Mouse (Mus musculus) heart, embryonic 16.5 days (tissue): Measurements from ENCODE around the gene Nfam1. TPM values are rescaled to one million over a fixed set of nuclear protein-coding genes. Genes with fewer than 3 reads are reported as not detected.

Experiments used
- ATAC-seq: fragments of 200-750 bp; cut with Nextera tagmentation; replicated peaks from 2 replicates; pipeline ENCODE4 v1.8.0; 2017; ENCODE audit warnings: moderate number of reproducible peaks; ENCODE audit not compliant: insufficient read depth, low FRiP score; ENCODE audit errors: extremely low read depth
- H3K27ac ChIP-seq: fragments of 300-500 bp; sonication (generic); 2 replicates; pipeline ENCODE4 v1.5.1; 2014; ENCODE audit warnings: mild to moderate bottlenecking, low read length, control low read depth, moderate library complexity
- H3K27me3 ChIP-seq: fragments of 300-500 bp; sonication (generic); 2 replicates; pipeline ENCODE4 v1.6.1; 2014; ENCODE audit warnings: low read length, mixed read lengths; ENCODE audit not compliant: control insufficient read depth, insufficient read depth
- H3K36me3 ChIP-seq: fragments of 300-500 bp; sonication (generic); 2 replicates; pipeline ENCODE4 v1.6.1; 2014; ENCODE audit not compliant: control insufficient read depth, insufficient read depth
- H3K4me1 ChIP-seq: fragments of 300-500 bp; sonication (generic); 2 replicates; pipeline ENCODE4 v1.6.1; 2014; ENCODE audit warnings: low read length, mixed read lengths; ENCODE audit not compliant: control insufficient read depth, insufficient read depth
- H3K4me2 ChIP-seq: fragments of 300-500 bp; sonication (generic); 2 replicates; pipeline ENCODE4 v1.6.1; 2014; ENCODE audit warnings: low read depth, mild to moderate bottlenecking, control low read depth, low read length
- H3K4me3 ChIP-seq: fragments of 300-500 bp; sonication (generic); 2 replicates; pipeline ENCODE4 v1.5.1; 2014; ENCODE audit warnings: mild to moderate bottlenecking, control low read depth, low read length
- H3K9ac ChIP-seq: fragments of 300-500 bp; sonication (generic); 2 replicates; pipeline ENCODE4 v1.6.1; 2014; ENCODE audit warnings: low read length, control low read depth
- H3K9me3 ChIP-seq: fragments of 300-500 bp; sonication (generic); replicated peaks from 2 replicates; pipeline ENCODE4 v1.6.1; 2016; ENCODE audit warnings: low read length; ENCODE audit not compliant: control insufficient read depth
- WGBS: fragments of 180-500 bp; shearing (Covaris S2); extraction: QIAGEN DNeasy Blood & Tissue Kit; methylation state at CpG from one replicate; pipeline ENCODE4 v1.1.7; 2014; 5-methylcytosine and 5-hydroxymethylcytosine counted together
- polyA plus RNA-seq: library from polyadenylated mRNA; unstranded; fragments of >200 nt; fragmentation: Nextera tagmentation; extraction: Ambion mirVana; gene quantifications from 2 replicates; pipeline ENCODE4 v1.2.1, GENCODE M21; 2015

Gene Nfam1
- polyA plus RNA-seq, 1 experiment from 2014 or later = 3.2 TPM

DNA sequence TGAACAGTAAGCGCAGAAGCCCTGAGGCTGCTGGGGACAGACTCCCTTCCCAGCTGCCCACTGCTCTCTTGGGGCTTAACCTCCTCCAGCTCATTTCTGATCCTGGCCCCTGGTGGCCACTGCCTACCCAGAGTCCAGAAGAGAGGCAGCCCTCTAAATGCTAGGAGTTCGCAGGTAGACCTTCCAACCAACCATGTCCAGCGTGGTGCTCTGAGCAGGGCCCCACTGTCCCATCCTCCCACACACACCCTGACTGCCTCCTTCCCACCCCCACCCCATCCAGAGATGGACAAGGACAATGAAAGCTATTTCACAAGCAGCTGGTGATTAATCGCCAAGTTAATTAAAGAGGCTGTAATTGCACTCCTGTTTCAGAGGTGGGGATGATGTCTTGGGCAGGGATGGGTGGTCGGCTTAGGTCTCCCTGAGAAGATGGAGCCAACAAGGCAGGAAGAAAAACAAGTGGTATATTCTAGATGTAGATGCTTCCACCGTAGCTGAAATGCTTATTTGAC, 43.9 kb downstream of the Nfam1 start:
- Histone ChIP-seq H3K4me3 (no peak overlapping the region), H3K36me3 (no peaks in the 10 kb centered on the region), H3K4me1 (peaks cover 12% of the 10 kb centered on the region), H3K9me3 (no peaks in the 10 kb centered on the region), H3K27me3 (peaks cover 14% of the 10 kb centered on the region), H3K9ac (no peak overlapping the region), H3K27ac (no peak overlapping the region), H3K4me2 (no peak overlapping the region)
- ATAC-seq = no peak
- 81% methylated on average over 6 of the region's 6 CpGs for WGBS

DNA sequence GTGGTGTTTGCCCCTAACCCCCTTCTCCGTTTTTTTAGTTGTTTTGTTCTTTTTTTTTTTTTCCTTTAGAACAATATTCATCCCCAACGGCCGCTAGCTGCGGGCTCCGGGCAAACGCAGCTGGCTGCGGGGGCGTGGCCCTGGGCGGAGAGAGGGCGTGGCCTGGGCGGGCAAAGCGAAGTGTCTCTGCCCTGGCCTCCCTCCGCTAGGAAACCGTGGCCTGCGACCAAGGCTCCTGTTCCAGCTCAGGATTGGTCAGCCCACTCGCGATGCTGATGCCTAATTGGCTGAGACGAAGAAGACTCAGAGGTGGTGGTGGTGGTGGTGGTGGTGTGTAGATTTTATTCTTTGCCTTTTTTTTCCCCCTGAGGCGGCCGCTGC, 45.4 kb downstream of the Nfam1 start, which contains the start of gene Tcf20:
Gene Tcf20 (minus strand): TSS at position 141 of the 381 bp plus-strand sequence.
- 0% methylated on average over 20 of the region's 20 CpGs for WGBS
- ATAC-seq = peak; percentile 93
- H3K4me3 ChIP-seq = peak within 1 kb of the TSS; percentile 53
- no peaks in the 10 kb centered on the region for H3K36me3 ChIP-seq
- H3K9me3 ChIP-seq = no peaks in the 10 kb centered on the region
- peaks cover 19% of the 10 kb centered on the region for H3K4me1 ChIP-seq
- peak within 1 kb of the TSS; percentile 87 for H3K4me2 ChIP-seq
- H3K27me3 ChIP-seq = peaks cover 11% of the 10 kb centered on the region
- H3K27ac ChIP-seq = peak within 1 kb of the TSS; percentile 80
- peak within 1 kb of the TSS; percentile 59 for H3K9ac ChIP-seq

DNA sequence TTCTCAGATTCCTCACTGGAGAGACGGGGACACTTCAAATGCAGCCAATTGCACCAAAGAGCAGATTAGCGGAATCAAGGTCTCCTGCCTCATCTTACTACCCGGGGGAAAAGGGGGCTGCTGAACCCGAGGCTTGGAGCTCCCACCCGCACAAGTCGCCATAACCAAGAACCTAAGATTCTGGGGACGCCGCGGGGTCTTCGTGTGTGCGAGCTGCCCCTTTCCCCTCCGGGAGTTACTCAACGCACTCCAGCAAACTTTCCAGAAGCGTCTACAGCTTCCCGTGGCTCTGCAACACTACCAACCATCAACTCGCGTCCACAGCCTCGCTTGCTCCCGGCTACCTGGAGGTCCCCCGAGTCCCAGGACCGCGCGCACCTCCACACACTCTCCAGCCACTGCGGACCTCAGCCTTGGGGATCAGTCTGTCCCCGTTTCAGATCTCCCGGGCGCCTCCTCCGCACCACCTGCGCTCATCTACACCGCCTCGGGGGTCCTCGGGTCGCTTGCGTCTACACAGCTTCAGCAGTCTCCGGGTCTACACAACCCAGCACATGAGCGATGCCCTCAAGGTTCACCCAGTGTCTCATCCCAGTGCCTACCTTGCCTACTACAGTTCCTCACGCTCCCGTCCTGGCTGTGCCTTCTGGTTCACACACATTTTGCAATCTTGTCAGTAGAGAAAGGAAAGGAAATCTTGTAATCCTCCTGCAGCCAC, 45.9 kb downstream of the Nfam1 start:
- peaks cover 19% of the 10 kb centered on the region for H3K4me1 ChIP-seq
- WGBS = 1% methylated on average over 38 of the region's 38 CpGs
- no peaks in the 10 kb centered on the region for H3K36me3 ChIP-seq
- H3K4me3 ChIP-seq = peak overlapping the region; percentile 53
- 0 out of 2 replicates have a peak, but pooled peaks have one; percentile 8 for ATAC-seq
- no peak overlapping the region for H3K27ac ChIP-seq
- no peaks in the 10 kb centered on the region for H3K9me3 ChIP-seq
- peak overlapping the region; percentile 59 for H3K9ac ChIP-seq
- H3K27me3 ChIP-seq = peaks cover 11% of the 10 kb centered on the region
- H3K4me2 ChIP-seq = peak overlapping the region; percentile 87

GRCm38 (mm10) chr15:82984574-82984973, 48.5 kb downstream of the Nfam1 start:
- Histone ChIP-seq H3K4me3 (no peak overlapping the region), H3K36me3 (no peaks in the 10 kb centered on the region), H3K4me2 (no peak overlapping the region), H3K27ac (no peak overlapping the region), H3K9ac (no peak overlapping the region), H3K4me1 (peaks cover 22% of the 10 kb centered on the region), H3K27me3 (peaks cover 19% of the 10 kb centered on the region), H3K9me3 (no peaks in the 10 kb centered on the region)
- ATAC-seq = no peak
- 76% methylated on average over 7 of the region's 7 CpGs for WGBS

DNA sequence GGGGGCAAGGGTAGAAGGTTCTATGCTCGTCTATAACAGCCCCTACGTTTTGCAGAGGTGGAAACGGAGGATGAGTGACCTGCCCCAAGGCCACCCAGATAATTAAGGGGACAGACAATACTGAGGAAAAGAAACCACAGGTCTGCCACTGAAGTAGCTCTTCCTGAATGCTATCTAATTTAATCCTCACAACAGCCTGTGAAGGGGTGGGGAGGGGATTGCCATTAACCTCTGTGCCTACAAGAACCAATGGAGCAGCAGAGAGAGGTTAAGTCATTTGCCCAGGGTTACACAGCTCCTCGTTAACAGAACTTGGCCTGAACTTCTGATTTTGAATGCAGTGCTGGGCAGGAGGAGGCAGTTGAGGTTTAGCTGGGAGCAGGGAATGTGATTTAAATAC, 49.0 kb downstream of the Nfam1 start:
- ATAC-seq = no peak
- peaks cover 22% of the 10 kb centered on the region for H3K4me1 ChIP-seq
- no peak overlapping the region for H3K27ac ChIP-seq
- no peak overlapping the region for H3K4me3 ChIP-seq
- WGBS = 49% methylated on average over 4 of the region's 4 CpGs
- no peak overlapping the region for H3K4me2 ChIP-seq
- H3K9me3 ChIP-seq = no peaks in the 10 kb centered on the region
- H3K36me3 ChIP-seq = no peaks in the 10 kb centered on the region
- peaks cover 17% of the 10 kb centered on the region for H3K27me3 ChIP-seq
- H3K9ac ChIP-seq = no peak overlapping the region

GRCm38 (mm10) chr15:82983416-82984026, 49.6 kb downstream of the Nfam1 start:
- WGBS = 40% methylated on average over 9 of the region's 9 CpGs
- Histone ChIP-seq H3K4me3 (no peak overlapping the region), H3K36me3 (no peaks in the 10 kb centered on the region), H3K4me2 (no peak overlapping the region), H3K9me3 (no peaks in the 10 kb centered on the region), H3K4me1 (peaks cover 18% of the 10 kb centered on the region), H3K27me3 (peaks cover 17% of the 10 kb centered on the region), H3K9ac (no peak overlapping the region), H3K27ac (no peak overlapping the region)
- no peak for ATAC-seq

GRCm38 (mm10) chr15:82982724-82983415, 50.2 kb downstream of the Nfam1 start:
- 29% methylated on average over 17 of the region's 18 CpGs for WGBS
- H3K9ac ChIP-seq = no peak overlapping the region
- H3K27ac ChIP-seq = no peak overlapping the region

GRCm38 (mm10) chr15:82981676-82982520, 51.2 kb downstream of the Nfam1 start:
- H3K27ac ChIP-seq = no peak overlapping the region
- no peak overlapping the region for H3K4me2 ChIP-seq
- no peak overlapping the region for H3K9ac ChIP-seq
- H3K9me3 ChIP-seq = no peaks in the 10 kb centered on the region
- 50% methylated on average over 15 of the region's 15 CpGs for WGBS
- H3K36me3 ChIP-seq = no peaks in the 10 kb centered on the region
- H3K27me3 ChIP-seq = peaks cover 17% of the 10 kb centered on the region
- peaks cover 11% of the 10 kb centered on the region; the same call in 1 of the 2 replicates for H3K4me1 ChIP-seq
- H3K4me3 ChIP-seq = no peak overlapping the region
- no peak for ATAC-seq

More at GRCm38 (mm10) chr15:82982724-82983415, 50.2 kb downstream of the Nfam1 start:
- Histone ChIP-seq H3K36me3 (no peaks in the 10 kb centered on the region), H3K4me3 (no peak overlapping the region), H3K4me2 (peak overlapping the region; percentile 15; the same call in 1 of the 2 replicates), H3K4me1 (peaks cover 12% of the 10 kb centered on the region; the same call in 1 of the 2 replicates), H3K27me3 (peaks cover 17% of the 10 kb centered on the region), H3K9me3 (no peaks in the 10 kb centered on the region)
- ATAC-seq = no peak
